Mouse (Mus musculus): Measurements from ENCODE around the gene Boc.

Gene Boc

GRCm38 (mm10) chr16:44552726-44553125 lies 6.0 kb downstream of the Boc start:
- no peak for DNase-seq (ENCODE audit: low spot score)

GRCm38 (mm10) chr16:44552036-44552435 lies 6.7 kb downstream of the Boc start:
- DNase-seq (ENCODE audit: low spot score), result no peak

GRCm38 (mm10) chr16:44551491-44551890 lies 7.2 kb downstream of the Boc start:
- no peak for DNase-seq (ENCODE audit: low spot score)

- no peak for DNase-seq (ENCODE audit: low spot score)
Measured at GRCm38 (mm10) chr16:44550843-44551242, 7.9 kb downstream of the Boc start.

GRCm38 (mm10) chr16:44549867-44550679 lies 8.6 kb downstream of the Boc start:
- DNase-seq (ENCODE audit: low spot score), result no peak

GRCm38 (mm10) chr16:44549381-44549780 lies 9.3 kb downstream of the Boc start:
- DNase-seq (ENCODE audit: low spot score), result no peak

GRCm38 (mm10) chr16:44547976-44548375 lies 10.7 kb downstream of the Boc start:
- no peak for DNase-seq (ENCODE audit: low spot score)

- no peak for DNase-seq (ENCODE audit: low spot score)
Measured at GRCm38 (mm10) chr16:44546831-44547230, 11.9 kb downstream of the Boc start.

- DNase-seq (ENCODE audit: low spot score), result no peak
Measured at GRCm38 (mm10) chr16:44545939-44546338, 12.8 kb downstream of the Boc start.

GRCm38 (mm10) chr16:44545153-44545552 lies 13.5 kb downstream of the Boc start:
- no peak for DNase-seq (ENCODE audit: low spot score)

- no peak for DNase-seq (ENCODE audit: low spot score)
Measured at GRCm38 (mm10) chr16:44543098-44543497, 15.6 kb downstream of the Boc start.

- no peak for DNase-seq (ENCODE audit: low spot score)
Measured at GRCm38 (mm10) chr16:44542029-44542690, 16.5 kb downstream of the Boc start.

GRCm38 (mm10) chr16:44539611-44540010 lies 19.1 kb downstream of the Boc start:
- DNase-seq (ENCODE audit: low spot score), result no peak

- no peak for DNase-seq (ENCODE audit: low spot score)
Measured at GRCm38 (mm10) chr16:44538401-44539395, 20.0 kb downstream of the Boc start.

GRCm38 (mm10) chr16:44534122-44534521 lies 24.6 kb downstream of the Boc start:
- no peak for DNase-seq (ENCODE audit: low spot score)

GRCm38 (mm10) chr16:44533522-44533921 lies 25.2 kb downstream of the Boc start:
- DNase-seq (ENCODE audit: low spot score), result no peak

- no peak for DNase-seq (ENCODE audit: low spot score)
Measured at GRCm38 (mm10) chr16:44532851-44533250, 25.8 kb downstream of the Boc start.

- no peak for DNase-seq (ENCODE audit: low spot score)
Measured at GRCm38 (mm10) chr16:44531239-44531797, 27.4 kb downstream of the Boc start.

GRCm38 (mm10) chr16:44530829-44531228 lies 27.9 kb downstream of the Boc start:
- DNase-seq (ENCODE audit: low spot score), result no peak

- DNase-seq (ENCODE audit: low spot score), result no peak
Measured at GRCm38 (mm10) chr16:44530191-44530590, 28.5 kb downstream of the Boc start.

- DNase-seq (ENCODE audit: low spot score), result no peak
Measured at GRCm38 (mm10) chr16:44529691-44530090, 29.0 kb downstream of the Boc start.

GRCm38 (mm10) chr16:44528955-44529354 lies 29.7 kb downstream of the Boc start:
- no peak for DNase-seq (ENCODE audit: low spot score)

All from layer of hippocampus, adult 9-10 months (tissue).